Mouse (Mus musculus) heart, embryonic 16.5 days (tissue): ENCODE data around the gene Nlrp9c. TPM values are rescaled to one million over a fixed set of nuclear protein-coding genes. Genes with fewer than 3 reads are reported as not detected.
"Not testable (repeated sequence)": the region's sequence is repeated elsewhere in the genome, so short reads cannot be mapped to it uniquely, and the experiment has no call there.

Experiments
- ATAC-seq: fragments of 200-750 bp; cut with Nextera tagmentation; replicated peaks from 2 replicates; pipeline ENCODE4 v1.8.0; 2017; ENCODE audit warnings: moderate number of reproducible peaks; ENCODE audit not compliant: insufficient read depth, low FRiP score; ENCODE audit errors: extremely low read depth
- H3K27ac ChIP-seq: fragments of 300-500 bp; sonication (generic); 2 replicates; pipeline ENCODE4 v1.5.1; 2014; ENCODE audit warnings: mild to moderate bottlenecking, low read length, control low read depth, moderate library complexity
- H3K27me3 ChIP-seq: fragments of 300-500 bp; sonication (generic); 2 replicates; pipeline ENCODE4 v1.6.1; 2014; ENCODE audit warnings: low read length, mixed read lengths; ENCODE audit not compliant: control insufficient read depth, insufficient read depth
- H3K36me3 ChIP-seq: fragments of 300-500 bp; sonication (generic); 2 replicates; pipeline ENCODE4 v1.6.1; 2014; ENCODE audit not compliant: control insufficient read depth, insufficient read depth
- H3K4me1 ChIP-seq: fragments of 300-500 bp; sonication (generic); 2 replicates; pipeline ENCODE4 v1.6.1; 2014; ENCODE audit warnings: low read length, mixed read lengths; ENCODE audit not compliant: control insufficient read depth, insufficient read depth
- H3K4me2 ChIP-seq: fragments of 300-500 bp; sonication (generic); 2 replicates; pipeline ENCODE4 v1.6.1; 2014; ENCODE audit warnings: low read depth, mild to moderate bottlenecking, control low read depth, low read length
- H3K4me3 ChIP-seq: fragments of 300-500 bp; sonication (generic); 2 replicates; pipeline ENCODE4 v1.5.1; 2014; ENCODE audit warnings: mild to moderate bottlenecking, control low read depth, low read length
- H3K9ac ChIP-seq: fragments of 300-500 bp; sonication (generic); 2 replicates; pipeline ENCODE4 v1.6.1; 2014; ENCODE audit warnings: low read length, control low read depth
- H3K9me3 ChIP-seq: fragments of 300-500 bp; sonication (generic); replicated peaks from 2 replicates; pipeline ENCODE4 v1.6.1; 2016; ENCODE audit warnings: low read length; ENCODE audit not compliant: control insufficient read depth
- WGBS: fragments of 180-500 bp; shearing (Covaris S2); extraction: QIAGEN DNeasy Blood & Tissue Kit; methylation state at CpG from one replicate; pipeline ENCODE4 v1.1.7; 2014; 5-methylcytosine and 5-hydroxymethylcytosine counted together
- polyA plus RNA-seq: library from polyadenylated mRNA; unstranded; fragments of >200 nt; fragmentation: Nextera tagmentation; extraction: Ambion mirVana; gene quantifications from 2 replicates; pipeline ENCODE4 v1.2.1, GENCODE M21; 2015

Nlrp9c gene
- polyA plus RNA-seq, result not detected in 2 replicates

DNA sequence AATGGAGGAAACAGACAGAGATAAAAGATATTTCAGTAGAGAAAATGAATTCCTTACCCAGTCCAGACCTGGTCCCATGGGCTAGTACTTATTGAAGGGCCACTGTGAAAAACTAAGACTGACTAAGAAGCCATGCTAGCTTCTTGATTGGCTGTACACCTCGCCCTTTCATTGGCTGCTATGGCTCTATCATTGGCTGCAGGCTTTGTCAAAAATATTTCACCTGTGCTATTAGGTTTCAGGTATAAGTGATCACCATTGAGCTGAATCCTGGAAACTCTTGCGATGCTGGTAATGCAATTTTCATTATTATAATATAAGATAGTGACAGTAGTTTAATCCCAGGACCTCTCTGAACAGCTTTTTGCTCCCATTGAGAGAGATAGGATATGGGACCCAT lies at the start of gene Nlrp9c:
Nlrp9c (minus strand) TSS at position 101 of the 400 bp plus-strand sequence.
- not testable (repeated sequence) for ATAC-seq, H3K4me3 ChIP-seq, H3K4me2 ChIP-seq, H3K9ac ChIP-seq, H3K36me3 ChIP-seq, H3K27me3 ChIP-seq, H3K27ac ChIP-seq, H3K9me3 ChIP-seq, H3K4me1 ChIP-seq
- WGBS, result 34% methylated on average over 2 of the region's 2 CpGs

DNA sequence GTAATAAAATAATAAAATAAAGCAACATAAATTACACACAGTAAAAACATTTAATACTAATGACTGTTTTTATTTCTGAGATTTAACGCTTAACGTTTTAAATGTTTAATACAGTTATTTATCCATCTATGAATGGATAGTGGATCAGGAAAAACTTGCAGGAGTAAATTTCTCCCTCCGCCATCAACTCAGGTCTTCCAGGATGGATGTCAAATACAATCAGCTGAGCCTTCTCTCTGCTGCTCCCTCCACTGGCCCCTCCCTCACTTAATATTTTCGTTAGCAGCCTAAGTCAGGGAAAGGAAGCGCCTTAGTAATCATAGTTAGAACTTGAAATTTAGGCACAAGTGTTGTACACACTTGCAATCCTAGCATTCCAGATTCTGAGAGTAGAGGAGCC lies 31.3 kb upstream of the Nlrp9c start, which contains the start of gene Nlrp4a:
Nlrp4a (plus strand) TSS at position 301 of the 400 bp plus-strand sequence.
- Histone ChIP-seq H3K9ac (no peak within 1 kb of the TSS), H3K36me3 (no peaks in the 10 kb centered on the region), H3K27ac (no peak within 1 kb of the TSS), H3K4me3 (no peak within 1 kb of the TSS), H3K9me3 (peaks cover 7% of the 10 kb centered on the region; the same call in 1 of the 2 replicates), H3K4me2 (no peak within 1 kb of the TSS), H3K4me1 (no peaks in the 10 kb centered on the region), H3K27me3 (no peaks in the 10 kb centered on the region)
- no peak for ATAC-seq
- 78% methylated on average over 5 of the region's 5 CpGs for WGBS

DNA sequence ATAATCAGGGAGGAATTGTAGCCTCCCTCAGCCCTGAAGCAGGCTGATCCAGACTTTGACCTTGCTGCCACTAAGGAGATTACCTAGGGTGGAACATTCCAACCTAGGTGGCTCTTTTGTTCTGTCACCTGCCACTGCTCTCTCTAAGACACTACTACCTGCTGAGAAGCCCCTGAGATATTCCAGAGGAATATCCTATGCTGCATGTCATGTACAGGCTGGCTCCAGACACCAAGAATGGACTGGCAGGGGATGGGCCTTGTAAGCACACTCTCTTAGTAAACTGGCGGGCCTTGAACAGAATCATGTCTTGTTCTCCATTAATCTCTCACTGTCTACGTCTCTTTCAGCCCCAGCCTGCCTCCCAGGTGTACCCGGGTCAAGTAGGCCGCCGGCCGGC lies 11.7 kb downstream of the Nlrp9c start:
- not testable (repeated sequence) for H3K4me3 ChIP-seq, H3K4me2 ChIP-seq, H3K36me3 ChIP-seq, H3K9me3 ChIP-seq, H3K27me3 ChIP-seq, H3K9ac ChIP-seq, ATAC-seq, H3K27ac ChIP-seq, H3K4me1 ChIP-seq
- WGBS, result 78% methylated on average over 6 of the region's 6 CpGs

DNA sequence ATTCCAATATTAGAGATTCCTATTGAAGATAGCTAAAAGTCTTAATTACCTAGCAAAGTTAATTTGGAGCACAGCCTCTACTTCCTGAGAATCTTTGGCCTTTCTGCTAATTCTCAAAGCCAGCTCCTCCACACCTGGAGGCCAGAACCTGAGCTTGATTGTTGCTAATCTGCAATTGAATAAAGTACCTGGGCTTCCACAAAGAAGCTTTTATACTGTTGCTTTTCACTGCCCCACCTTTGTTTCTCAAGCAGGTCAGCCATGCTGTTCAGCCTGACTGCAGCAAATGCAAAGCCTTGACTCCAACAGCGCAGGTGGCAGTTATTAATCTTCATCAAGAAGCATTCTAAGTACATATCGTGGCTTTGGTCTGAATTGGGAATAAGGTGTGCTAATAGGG lies 12.4 kb downstream of the Nlrp9c start:
- H3K36me3 ChIP-seq, H3K9ac ChIP-seq, H3K27me3 ChIP-seq, H3K4me2 ChIP-seq, ATAC-seq, H3K4me1 ChIP-seq, H3K4me3 ChIP-seq, H3K27ac ChIP-seq, H3K9me3 ChIP-seq: not testable (repeated sequence)
- 70% methylated on average over 2 of the region's 2 CpGs for WGBS

DNA sequence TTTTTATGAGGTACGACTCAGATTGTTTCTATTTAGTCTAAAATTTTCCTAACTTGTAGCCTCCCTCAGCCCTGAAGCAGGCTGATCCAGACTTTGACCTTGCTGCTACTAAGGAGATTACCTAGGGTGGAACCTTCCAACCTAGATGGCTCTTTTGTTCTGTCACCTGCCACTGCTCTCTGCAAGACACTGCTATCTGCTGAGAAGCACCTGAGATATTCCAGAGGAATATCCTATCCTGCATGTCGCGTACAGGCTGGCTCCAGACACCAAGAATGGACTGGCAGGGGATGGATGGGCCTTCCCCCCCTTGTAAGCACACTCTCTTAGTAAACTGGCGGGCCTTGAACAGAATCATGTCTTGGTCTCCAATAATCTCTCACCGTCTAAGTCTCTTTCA lies 16.8 kb downstream of the Nlrp9c start:
- H3K4me1 ChIP-seq, H3K36me3 ChIP-seq, H3K4me3 ChIP-seq, H3K9ac ChIP-seq, H3K27ac ChIP-seq, H3K4me2 ChIP-seq, H3K27me3 ChIP-seq, H3K9me3 ChIP-seq, ATAC-seq: not testable (repeated sequence)
- WGBS, result 70% methylated on average over 5 of the region's 5 CpGs

DNA sequence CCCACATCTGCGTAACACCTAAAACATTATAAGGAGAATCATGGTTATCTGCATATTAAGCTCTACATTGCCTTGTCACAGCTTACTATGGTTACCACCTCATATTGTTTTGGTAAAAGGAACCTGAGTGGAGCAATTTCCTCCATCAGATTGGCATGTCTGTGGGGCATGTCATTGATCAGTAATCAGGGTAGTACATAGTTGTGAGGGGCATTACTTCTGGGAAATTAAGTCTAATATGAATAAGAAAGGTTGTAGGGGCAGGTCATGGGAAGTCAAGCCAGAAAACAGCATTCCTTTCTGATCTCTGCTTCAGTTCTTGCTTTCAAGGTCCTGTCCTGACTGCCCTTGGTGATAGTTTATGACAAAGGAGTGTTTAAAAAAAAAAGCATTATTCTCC lies 22.7 kb downstream of the Nlrp9c start:
- no peak overlapping the region for H3K4me3 ChIP-seq
- H3K9ac ChIP-seq, result no peak overlapping the region
- no peaks in the 10 kb centered on the region; the same call in 1 of the 2 replicates for H3K9me3 ChIP-seq
- H3K4me1 ChIP-seq, result no peaks in the 10 kb centered on the region
- 89% methylated on average over 1 of the region's 1 CpGs for WGBS
- no peak overlapping the region for H3K27ac ChIP-seq
- ATAC-seq, result no peak
- no peaks in the 10 kb centered on the region for H3K27me3 ChIP-seq
- H3K4me2 ChIP-seq, result no peak overlapping the region
- no peaks in the 10 kb centered on the region for H3K36me3 ChIP-seq

DNA sequence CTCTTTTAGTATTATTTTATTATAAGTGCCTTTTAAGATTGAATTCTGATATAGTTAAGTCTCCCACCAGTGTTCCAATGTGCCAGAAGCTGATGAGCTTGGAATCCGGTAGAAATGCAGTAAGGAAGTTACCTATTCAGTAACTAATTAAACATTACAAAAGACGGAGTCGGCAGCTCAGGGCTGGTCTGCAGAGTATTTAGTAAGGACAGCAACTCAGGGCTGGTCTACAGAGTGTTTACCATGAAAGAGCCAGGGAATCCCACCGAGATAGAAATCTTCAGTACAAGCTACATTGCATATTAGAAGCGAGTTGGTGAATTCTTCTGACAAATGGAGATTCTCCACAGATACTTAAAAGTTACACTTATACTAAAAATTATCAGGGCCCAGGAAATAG lies 30.3 kb downstream of the Nlrp9c start:
- not testable (repeated sequence) for ATAC-seq, H3K4me1 ChIP-seq, H3K9ac ChIP-seq, H3K9me3 ChIP-seq, H3K27me3 ChIP-seq, H3K36me3 ChIP-seq, H3K4me2 ChIP-seq, H3K27ac ChIP-seq, H3K4me3 ChIP-seq
- 69% methylated on average over 5 of the region's 5 CpGs for WGBS

DNA sequence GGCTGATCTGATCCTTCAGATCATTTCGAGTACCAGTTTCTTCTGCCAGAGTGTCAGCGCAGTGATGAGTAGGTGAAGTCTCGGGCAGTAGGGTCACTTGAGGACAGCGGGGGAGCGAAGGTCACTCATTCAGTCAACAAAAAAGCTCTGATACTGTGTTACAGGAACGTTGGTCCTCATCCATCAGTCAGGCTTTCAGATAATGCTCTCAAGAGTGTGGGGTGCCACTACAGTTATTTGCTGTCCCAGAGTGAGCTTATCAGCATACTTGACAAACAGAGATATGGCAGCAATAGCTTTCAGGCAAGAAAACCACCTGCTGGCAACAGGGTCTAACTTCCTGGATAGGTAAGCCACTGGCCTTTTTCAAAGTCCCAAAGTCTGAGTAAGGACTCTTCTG lies 46.8 kb downstream of the Nlrp9c start:
- ATAC-seq, H3K4me2 ChIP-seq, H3K4me1 ChIP-seq: not testable (repeated sequence)

DNA sequence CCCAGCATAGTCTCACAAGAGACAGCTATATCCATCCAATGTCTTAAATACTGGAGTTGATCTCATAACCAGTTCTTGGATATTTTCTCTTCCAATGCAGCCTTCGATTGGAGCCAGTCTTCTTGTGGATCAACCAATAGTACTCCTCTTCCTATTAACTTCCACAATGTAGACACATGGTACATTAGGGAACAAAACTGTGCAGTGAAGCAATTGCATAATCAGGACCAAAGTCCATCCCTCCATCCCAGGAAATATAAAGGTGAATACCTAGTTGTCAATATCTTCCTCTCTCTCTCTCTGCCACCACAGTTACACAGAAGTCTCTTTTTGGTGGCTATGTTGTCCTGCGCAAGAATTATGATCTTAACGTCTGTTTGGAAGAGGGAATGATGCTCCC lies 51.2 kb downstream of the Nlrp9c start:
- not testable (repeated sequence) for H3K27me3 ChIP-seq, H3K36me3 ChIP-seq, H3K4me3 ChIP-seq, H3K4me2 ChIP-seq, H3K9ac ChIP-seq, H3K9me3 ChIP-seq, ATAC-seq, H3K4me1 ChIP-seq, H3K27ac ChIP-seq
- 77% methylated on average over 2 of the region's 3 CpGs for WGBS

More for the DNA sequence above, 46.8 kb downstream of the Nlrp9c start:
- H3K9me3 ChIP-seq, H3K9ac ChIP-seq, H3K4me3 ChIP-seq, H3K36me3 ChIP-seq, H3K27me3 ChIP-seq, H3K27ac ChIP-seq: not testable (repeated sequence)
- 78% methylated on average over 5 of the region's 6 CpGs for WGBS

DNA sequence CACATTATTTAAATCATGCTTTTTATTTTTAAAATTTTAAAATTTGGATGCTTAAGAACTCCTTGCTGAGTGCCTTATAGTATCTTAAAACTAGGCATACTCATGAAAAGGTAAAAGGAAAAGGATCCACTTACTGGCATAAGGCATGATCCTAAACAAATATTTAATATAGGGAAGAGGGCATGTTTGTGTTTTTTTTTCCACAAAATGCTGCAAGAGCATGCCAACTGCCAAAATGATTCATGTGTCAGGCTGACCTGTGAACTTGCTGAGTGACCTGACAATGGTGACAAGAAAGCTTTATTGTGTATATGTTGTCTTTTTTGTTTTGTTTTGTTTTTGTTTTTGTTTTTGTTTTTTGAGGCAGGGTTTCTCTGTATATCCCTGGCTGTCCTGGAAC lies 53.3 kb downstream of the Nlrp9c start:
- H3K9me3 ChIP-seq, ATAC-seq: not testable (repeated sequence)

More for the DNA sequence above, 53.3 kb downstream of the Nlrp9c start:
- not testable (repeated sequence) for H3K4me3 ChIP-seq, H3K27ac ChIP-seq, H3K9ac ChIP-seq, H3K27me3 ChIP-seq, H3K36me3 ChIP-seq, H3K4me1 ChIP-seq, H3K4me2 ChIP-seq
